Mouse (Mus musculus): ENCODE results near the gene Tcf20. TPM values are rescaled to one million over a fixed set of nuclear protein-coding genes. Genes with fewer than 3 reads are reported as not detected.

Gene Tcf20
- polyA plus RNA-seq, 1 experiment from 2014 or later = 4.2 TPM

- Histone ChIP-seq H3K4me1 (replicated peaks) (peaks cover 34% of the 10 kb centered on the region), H3K27me3 (peaks cover 3% of the 10 kb centered on the region; the same call in 1 of the 2 replicates), H3K36me3 (no peaks in the 10 kb centered on the region), H3K4me2 (peak overlapping the region; percentile 51), H3K27ac (peak overlapping the region; percentile 84), H3K4me3 (no peak overlapping the region), H3K9me3 (replicated peaks) (no peaks in the 10 kb centered on the region), H3K9ac (0 out of 2 replicates have a peak overlapping the region, but pooled peaks have one; percentile 8)
- peak; percentile 85 for ATAC-seq (replicated peaks; ENCODE audit: insufficient number of reproducible peaks, insufficient read depth, low FRiP score, low read depth)
- 25% methylated on average over 15 of the region's 15 CpGs for WGBS
Measured at GRCm38 (mm10) chr15:83010990-83011664, 23.5 kb upstream of the Tcf20 start.

- H3K4me1 ChIP-seq (replicated peaks) = peaks cover 34% of the 10 kb centered on the region
- H3K27ac ChIP-seq = peak overlapping the region; percentile 84
- H3K9ac ChIP-seq = 0 out of 2 replicates have a peak overlapping the region, but pooled peaks have one; percentile 8
- H3K4me3 ChIP-seq = no peak overlapping the region
- H3K4me2 ChIP-seq = peak overlapping the region; percentile 51; the same call in 1 of the 2 replicates
- ATAC-seq (replicated peaks; ENCODE audit: insufficient number of reproducible peaks, insufficient read depth, low FRiP score, low read depth) = no peak
- H3K27me3 ChIP-seq = peaks cover 3% of the 10 kb centered on the region; the same call in 1 of the 2 replicates
- H3K9me3 ChIP-seq (replicated peaks) = no peaks in the 10 kb centered on the region
- no peaks in the 10 kb centered on the region for H3K36me3 ChIP-seq
- WGBS = 38% methylated on average over 8 of the region's 8 CpGs
Measured at GRCm38 (mm10) chr15:83010423-83010822, 22.8 kb upstream of the Tcf20 start.

GRCm38 (mm10) chr15:83009532-83009931, 21.9 kb upstream of the Tcf20 start:
- no peak overlapping the region for H3K27ac ChIP-seq
- H3K4me1 ChIP-seq (replicated peaks) = peaks cover 34% of the 10 kb centered on the region
- no peak for ATAC-seq (replicated peaks; ENCODE audit: insufficient number of reproducible peaks, insufficient read depth, low FRiP score, low read depth)

GRCm38 (mm10) chr15:83008761-83009423, 21.2 kb upstream of the Tcf20 start:
- Histone ChIP-seq H3K36me3 (no peaks in the 10 kb centered on the region), H3K9ac (no peak overlapping the region), H3K9me3 (replicated peaks) (no peaks in the 10 kb centered on the region), H3K27ac (no peak overlapping the region), H3K4me3 (no peak overlapping the region), H3K4me2 (no peak overlapping the region), H3K27me3 (no peaks in the 10 kb centered on the region), H3K4me1 (replicated peaks) (peaks cover 34% of the 10 kb centered on the region)
- WGBS = 67% methylated on average over 13 of the region's 13 CpGs
- ATAC-seq (replicated peaks; ENCODE audit: insufficient number of reproducible peaks, insufficient read depth, low FRiP score, low read depth) = no peak

More at GRCm38 (mm10) chr15:83009532-83009931, 21.9 kb upstream of the Tcf20 start:
- Histone ChIP-seq H3K4me3 (no peak overlapping the region), H3K4me2 (no peak overlapping the region), H3K9ac (no peak overlapping the region), H3K36me3 (no peaks in the 10 kb centered on the region), H3K9me3 (replicated peaks) (no peaks in the 10 kb centered on the region), H3K27me3 (peaks cover under 1% of the 10 kb centered on the region; the same call in 1 of the 2 replicates)
- WGBS = 85% methylated on average over 6 of the region's 6 CpGs

GRCm38 (mm10) chr15:83007346-83007920, 19.8 kb upstream of the Tcf20 start:
- H3K4me3 ChIP-seq = no peak overlapping the region
- 0 out of 2 replicates have a peak, but pooled peaks cover 5% of the 10 kb centered on the region for H3K27me3 ChIP-seq
- H3K36me3 ChIP-seq = no peaks in the 10 kb centered on the region
- H3K27ac ChIP-seq = no peak overlapping the region
- no peak overlapping the region for H3K4me2 ChIP-seq
- H3K4me1 ChIP-seq (replicated peaks) = peaks cover 33% of the 10 kb centered on the region
- WGBS = 64% methylated on average over 15 of the region's 15 CpGs
- H3K9me3 ChIP-seq (replicated peaks) = no peaks in the 10 kb centered on the region
- no peak overlapping the region for H3K9ac ChIP-seq
- ATAC-seq (replicated peaks; ENCODE audit: insufficient number of reproducible peaks, insufficient read depth, low FRiP score, low read depth) = no peak

GRCm38 (mm10) chr15:83002665-83003548, 15.2 kb upstream of the Tcf20 start:
- ATAC-seq (replicated peaks; ENCODE audit: insufficient number of reproducible peaks, insufficient read depth, low FRiP score, low read depth) = no peak
- H3K27me3 ChIP-seq = peaks cover 23% of the 10 kb centered on the region
- peaks cover 4% of the 10 kb centered on the region for H3K4me1 ChIP-seq (replicated peaks)
- H3K27ac ChIP-seq = no peak overlapping the region
- H3K36me3 ChIP-seq = no peaks in the 10 kb centered on the region
- no peak overlapping the region for H3K9ac ChIP-seq
- WGBS = 54% methylated on average over 12 of the region's 12 CpGs
- no peak overlapping the region for H3K4me2 ChIP-seq
- no peaks in the 10 kb centered on the region for H3K9me3 ChIP-seq (replicated peaks)
- no peak overlapping the region for H3K4me3 ChIP-seq

GRCm38 (mm10) chr15:82998811-82999221, 11.1 kb upstream of the Tcf20 start:
- Histone ChIP-seq H3K4me2 (no peak overlapping the region), H3K4me3 (no peak overlapping the region), H3K4me1 (replicated peaks) (peaks cover 16% of the 10 kb centered on the region), H3K9ac (no peak overlapping the region), H3K36me3 (no peaks in the 10 kb centered on the region), H3K9me3 (replicated peaks) (no peaks in the 10 kb centered on the region), H3K27ac (no peak overlapping the region), H3K27me3 (peaks cover 31% of the 10 kb centered on the region)
- 75% methylated on average over 6 of the region's 6 CpGs for WGBS
- no peak for ATAC-seq (replicated peaks; ENCODE audit: insufficient number of reproducible peaks, insufficient read depth, low FRiP score, low read depth)

- peaks cover 16% of the 10 kb centered on the region for H3K4me1 ChIP-seq (replicated peaks)
- no peak for ATAC-seq (replicated peaks; ENCODE audit: insufficient number of reproducible peaks, insufficient read depth, low FRiP score, low read depth)
- H3K36me3 ChIP-seq = no peaks in the 10 kb centered on the region
Measured at GRCm38 (mm10) chr15:82996431-82996830, 8.8 kb upstream of the Tcf20 start.

GRCm38 (mm10) chr15:82995239-82995638, 7.6 kb upstream of the Tcf20 start:
- Histone ChIP-seq H3K36me3 (no peaks in the 10 kb centered on the region), H3K4me3 (no peak overlapping the region), H3K4me1 (replicated peaks) (peaks cover 16% of the 10 kb centered on the region), H3K27me3 (peaks cover 34% of the 10 kb centered on the region), H3K4me2 (no peak overlapping the region), H3K27ac (no peak overlapping the region), H3K9ac (no peak overlapping the region), H3K9me3 (replicated peaks) (no peaks in the 10 kb centered on the region)
- 57% methylated on average over 7 of the region's 7 CpGs for WGBS
- no peak for ATAC-seq (replicated peaks; ENCODE audit: insufficient number of reproducible peaks, insufficient read depth, low FRiP score, low read depth)

More at GRCm38 (mm10) chr15:82996431-82996830, 8.8 kb upstream of the Tcf20 start:
- H3K27me3 ChIP-seq = peaks cover 26% of the 10 kb centered on the region
- H3K9me3 ChIP-seq (replicated peaks) = no peaks in the 10 kb centered on the region
- no peak overlapping the region for H3K4me3 ChIP-seq
- H3K4me2 ChIP-seq = no peak overlapping the region
- no peak overlapping the region for H3K9ac ChIP-seq
- H3K27ac ChIP-seq = no peak overlapping the region

- H3K27me3 ChIP-seq = peaks cover 33% of the 10 kb centered on the region
- H3K4me1 ChIP-seq (replicated peaks) = peaks cover 25% of the 10 kb centered on the region
- H3K27ac ChIP-seq = no peak overlapping the region
- H3K36me3 ChIP-seq = no peaks in the 10 kb centered on the region
- 65% methylated on average over 9 of the region's 9 CpGs for WGBS
- no peaks in the 10 kb centered on the region for H3K9me3 ChIP-seq (replicated peaks)
- H3K9ac ChIP-seq = no peak overlapping the region
- no peak for ATAC-seq (replicated peaks; ENCODE audit: insufficient number of reproducible peaks, insufficient read depth, low FRiP score, low read depth)
- H3K4me3 ChIP-seq = no peak overlapping the region
- no peak overlapping the region for H3K4me2 ChIP-seq
Measured at GRCm38 (mm10) chr15:82992911-82993310, 5.2 kb upstream of the Tcf20 start.

Measured in heart, embryonic 15.5 days (tissue).